Mouse (Mus musculus): ENCODE results near the gene Acsf2. TPM values are rescaled to one million over a fixed set of nuclear protein-coding genes. Genes with fewer than 3 reads are reported as not detected.

The Acsf2 gene
- total and polyA plus RNA-seq, 3 experiments: 4.5 to 25.7 (median 7.5) TPM

GRCm38 (mm10) chr11:94602356-94602955 lies 785 bp upstream of the Acsf2 start:
- H3K4me1 ChIP-seq (ENCODE audit: control insufficient read depth in 1 of 2, insufficient read depth in 2 of 2): peaks cover 9 to 34% of the 10 kb centered on the region in 2 experiments
- no peak for DNase-seq (ENCODE audit: extremely low read depth)
- in situ Hi-C loops (cut with MboI; ENCODE audit: low pct_ligation_motif_present, low pct_unique_long_range_greater_than_20kb, low sequenced_read_pairs): no loop called here
- peaks cover 0 to 13% of the 10 kb centered on the region in 2 experiments for H3K36me3 ChIP-seq (replicated peaks in 1 of 2; ENCODE audit: control insufficient read depth in 1 of 2, insufficient read depth in 1 of 2, low read length in 1 of 2)
- peak overlapping the region; percentile 90 for H3K4me2 ChIP-seq (ENCODE audit: insufficient read depth, low read depth, poor library complexity, severe bottlenecking)
- H3K9ac ChIP-seq (ENCODE audit: insufficient read depth, low read depth): peak overlapping the region; percentile 59
- dilution Hi-C loops (cut with MboI; ENCODE audit: extremely low pct_ligation_motif_present, extremely low pct_unique_long_range_greater_than_20kb, low sequenced_read_pairs): no loop called here
- peak overlapping the region; percentile 28 to 60 (median 60) for H3K4me3 ChIP-seq (replicated peaks in 1 of 3; ENCODE audit: low read depth in 2 of 3, low read length in 2 of 3, poor library complexity in 1 of 3)
- H3K27me3 ChIP-seq (replicated peaks): no peaks in the 10 kb centered on the region
- TF ChIP-seq NELFE (IDR thresholded peaks at IDR 0.05; ENCODE audit: low read depth, low read length) (no peak), E2F4 (IDR thresholded peaks at IDR 0.05; ENCODE audit: insufficient replicate concordance, low read depth, low read length) (no peak), MAFK (IDR thresholded peaks at IDR 0.05; ENCODE audit: insufficient replicate concordance, low read length) (no peak), KAT2A (IDR thresholded peaks at IDR 0.05; ENCODE audit: insufficient replicate concordance, low read length) (no peak), MEF2A (IDR thresholded peaks at IDR 0.05; ENCODE audit: borderline replicate concordance, low read depth, low read length) (no peak), BHLHE40 (IDR thresholded peaks at IDR 0.05; ENCODE audit: low read depth, low read length) (no peak)
- H3K27ac ChIP-seq (ENCODE audit: insufficient read depth, low read depth): no peak overlapping the region
- H3K79me2 ChIP-seq (replicated peaks; ENCODE audit: control insufficient read depth, extremely low read depth, insufficient read depth, poor library complexity, severe bottlenecking): no peaks in the 10 kb centered on the region
- no peaks in the 10 kb centered on the region for H3K9me3 ChIP-seq (replicated peaks; ENCODE audit: low read length)

GRCm38 (mm10) chr11:94600447-94600846 lies 1.2 kb downstream of the Acsf2 start:
- peak overlapping the region; percentile 90; the same call in 1 of the 2 replicates for H3K4me2 ChIP-seq (ENCODE audit: insufficient read depth, low read depth, poor library complexity, severe bottlenecking)
- DNase-seq (ENCODE audit: extremely low read depth): no peak
- H3K4me1 ChIP-seq (ENCODE audit: control insufficient read depth in 1 of 2, insufficient read depth in 2 of 2): peaks cover 9 to 47% of the 10 kb centered on the region in 2 experiments

GRCm38 (mm10) chr11:94598437-94599120 lies 3.1 kb downstream of the Acsf2 start:
- no peak overlapping the region for H3K9ac ChIP-seq (ENCODE audit: insufficient read depth, low read depth)
- H3K4me2 ChIP-seq (ENCODE audit: insufficient read depth, low read depth, poor library complexity, severe bottlenecking): no peak overlapping the region
- dilution Hi-C loops (cut with MboI; ENCODE audit: extremely low pct_ligation_motif_present, extremely low pct_unique_long_range_greater_than_20kb, low sequenced_read_pairs) (no loop called here), in situ Hi-C loops (cut with MboI; ENCODE audit: low pct_ligation_motif_present, low pct_unique_long_range_greater_than_20kb, low sequenced_read_pairs) (no loop called here)
- peaks cover 9 to 48% of the 10 kb centered on the region in 2 experiments for H3K4me1 ChIP-seq (ENCODE audit: control insufficient read depth in 1 of 2, insufficient read depth in 2 of 2)
- H3K4me3 ChIP-seq (replicated peaks in 1 of 3; ENCODE audit: low read depth in 2 of 3, low read length in 2 of 3, poor library complexity in 1 of 3): no peak overlapping the region
- TF ChIP-seq CTCF (conservative IDR thresholded peaks at IDR 0.05 in 1 of 2, IDR thresholded peaks at IDR 0.05 in 1 of 2; ENCODE audit: low read depth in 2 of 2, low read length in 2 of 2) (peak in 1 of 2 experiments; percentile 20; a peak in 1 of 4 replicates), EP300 (IDR thresholded peaks at IDR 0.05; ENCODE audit: low read length) (no peak)
- no peak overlapping the region for H3K27ac ChIP-seq (ENCODE audit: insufficient read depth, low read depth)
- H3K9me3 ChIP-seq (replicated peaks; ENCODE audit: low read length): no peaks in the 10 kb centered on the region
- H3K36me3 ChIP-seq (replicated peaks in 1 of 2; ENCODE audit: control insufficient read depth in 1 of 2, insufficient read depth in 1 of 2, low read length in 1 of 2): peaks cover 0 to 38% of the 10 kb centered on the region in 2 experiments
- DNase-seq (ENCODE audit: extremely low read depth): no peak
- H3K79me2 ChIP-seq (replicated peaks; ENCODE audit: control insufficient read depth, extremely low read depth, insufficient read depth, poor library complexity, severe bottlenecking): no peaks in the 10 kb centered on the region
- H3K27me3 ChIP-seq (replicated peaks): no peaks in the 10 kb centered on the region

More at GRCm38 (mm10) chr11:94600447-94600846, 1.2 kb downstream of the Acsf2 start:
- in situ Hi-C loops (cut with MboI; ENCODE audit: low pct_ligation_motif_present, low pct_unique_long_range_greater_than_20kb, low sequenced_read_pairs): no loop called here
- Histone ChIP-seq H3K27ac (ENCODE audit: insufficient read depth, low read depth) (no peak overlapping the region), H3K79me2 (replicated peaks; ENCODE audit: control insufficient read depth, extremely low read depth, insufficient read depth, poor library complexity, severe bottlenecking) (no peaks in the 10 kb centered on the region), H3K36me3 (replicated peaks in 1 of 2; ENCODE audit: control insufficient read depth in 1 of 2, insufficient read depth in 1 of 2, low read length in 1 of 2) (peaks cover 0 to 29% of the 10 kb centered on the region in 2 experiments), H3K4me3 (replicated peaks in 1 of 3; ENCODE audit: low read depth in 2 of 3, low read length in 2 of 3, poor library complexity in 1 of 3) (peak overlapping the region in 1 of 3 experiments; percentile 60), H3K9ac (ENCODE audit: insufficient read depth, low read depth) (no peak overlapping the region), H3K27me3 (replicated peaks) (no peaks in the 10 kb centered on the region), H3K9me3 (replicated peaks; ENCODE audit: low read length) (no peaks in the 10 kb centered on the region)
- dilution Hi-C loops (cut with MboI; ENCODE audit: extremely low pct_ligation_motif_present, extremely low pct_unique_long_range_greater_than_20kb, low sequenced_read_pairs): no loop called here
- TF ChIP-seq NRF1 (IDR thresholded peaks at IDR 0.05; ENCODE audit: low read depth, low read length): no peak
- no peak for TF ChIP-seq IRF4 (IDR thresholded peaks at IDR 0.05; ENCODE audit: low read depth, low read length)
- TF ChIP-seq ELF1 (IDR thresholded peaks at IDR 0.05; ENCODE audit: low read depth, low read length): no peak
